Mouse (Mus musculus) midbrain, postnatal 0 days (tissue): ENCODE data around the gene Phldb1. TPM values are rescaled to one million over a fixed set of nuclear protein-coding genes. Genes with fewer than 3 reads are reported as not detected.
"Not testable (repeated sequence)": the region's sequence is repeated elsewhere in the genome, so short reads cannot be mapped to it uniquely, and the experiment has no call there.

ENCODE experiments used
- ATAC-seq: fragments of 200-750 bp; cut with Nextera tagmentation; 2 replicates; pipeline ENCODE4 v1.8.0; 2017; ENCODE audit warnings: moderate number of reproducible peaks, mild to moderate bottlenecking, moderate TSS enrichment, moderate library complexity; ENCODE audit not compliant: low FRiP score
- DNase-seq: peaks from one replicate; pipeline ENCODE4 v3.0.0-alpha.2; 2015; ENCODE audit warnings: low spot score
- H3K27ac ChIP-seq: fragments of 300-500 bp; sonication (generic); 2 replicates; pipeline ENCODE4 v1.5.1; 2014; ENCODE audit warnings: low read depth, mild to moderate bottlenecking, low read length, mixed read lengths
- H3K27me3 ChIP-seq: fragments of 300-500 bp; sonication (generic); 2 replicates; pipeline ENCODE4 v1.6.1; 2014; ENCODE audit warnings: low read length, control low read depth, mixed read lengths; ENCODE audit not compliant: insufficient read depth
- H3K36me3 ChIP-seq: fragments of 300-500 bp; sonication (generic); 2 replicates; pipeline ENCODE4 v1.6.1; 2014; ENCODE audit warnings: low read length, control low read depth, mixed read lengths; ENCODE audit not compliant: insufficient read depth
- H3K4me1 ChIP-seq: fragments of 300-500 bp; sonication (generic); 2 replicates; pipeline ENCODE4 v1.6.1; 2014; ENCODE audit warnings: mild to moderate bottlenecking, control low read depth, antibody characterized with exemption, low read length, mixed read lengths; ENCODE audit not compliant: insufficient read depth
- H3K4me2 ChIP-seq: fragments of 300-500 bp; sonication (generic); 2 replicates; pipeline ENCODE4 v1.6.1; 2014; ENCODE audit warnings: low read depth, mild to moderate bottlenecking, low read length, mixed read lengths; ENCODE audit not compliant: poor library complexity, severe bottlenecking
- H3K4me3 ChIP-seq: fragments of 300-500 bp; sonication (generic); 2 replicates; pipeline ENCODE4 v1.5.1; 2014; ENCODE audit warnings: low read depth, mild to moderate bottlenecking, low read length, moderate library complexity
- H3K9ac ChIP-seq: fragments of 300-500 bp; sonication (generic); replicated peaks from 2 replicates; pipeline ENCODE4 v1.6.1; 2014; ENCODE audit warnings: mild to moderate bottlenecking, low read length, moderate library complexity, mixed read lengths; ENCODE audit not compliant: poor library complexity, severe bottlenecking
- H3K9me3 ChIP-seq: fragments of 300-500 bp; sonication (generic); 2 replicates; pipeline ENCODE4 v1.6.1; 2016; ENCODE audit warnings: low read length, control low read depth
- CTCF ChIP-seq: IDR thresholded peaks from 2 replicates; pipeline ENCODE4 v1.5.1; 2016; ENCODE audit warnings: antibody characterized with exemption, mild to moderate bottlenecking
- WGBS: fragments of 180-500 bp; shearing (Covaris S2); extraction: QIAGEN DNeasy Blood & Tissue Kit; methylation state at CpG from one replicate; pipeline ENCODE4 v1.1.7; 2014; 5-methylcytosine and 5-hydroxymethylcytosine counted together
- polyA plus RNA-seq: library from polyadenylated mRNA; unstranded; fragments of >200 nt; fragmentation: Nextera tagmentation; extraction: Ambion mirVana; gene quantifications from 2 replicates; pipeline ENCODE4 v1.2.1, GENCODE M21; 2015
- total RNA-seq: library from RNA; depleted of rRNA; stranded (reverse); fragments of >200 nt; gene quantifications from 2 replicates; pipeline ENCODE4 v1.2.3, GENCODE M21; 2014; rRNA removed

Gene Phldb1
- total and polyA plus RNA-seq, 2 experiments from 2014 or later: 41.0 to 154 TPM

DNA sequence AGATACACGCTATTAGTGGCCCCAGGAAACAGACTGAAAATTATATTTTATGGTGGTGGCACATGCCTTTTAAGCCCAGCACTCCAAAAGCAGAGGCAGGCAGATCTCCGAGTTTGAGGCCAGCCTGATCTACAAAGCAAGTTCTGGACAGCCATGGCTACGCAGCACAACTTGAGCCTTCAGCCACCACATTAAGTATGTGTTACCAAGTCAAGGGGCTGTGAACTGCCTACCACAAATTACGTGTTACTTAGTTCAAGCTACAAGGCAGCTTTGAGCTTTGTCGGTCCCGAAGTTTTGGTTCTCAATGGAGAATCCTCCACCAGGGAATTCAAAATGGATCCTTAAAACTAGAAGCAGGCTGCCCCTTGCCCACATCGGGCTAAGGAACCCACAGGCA lies 91.9 kb downstream of the Phldb1 start:
- TF ChIP-seq CTCF: no peak
- WGBS: 96% methylated on average over 7 of the region's 7 CpGs

DNA sequence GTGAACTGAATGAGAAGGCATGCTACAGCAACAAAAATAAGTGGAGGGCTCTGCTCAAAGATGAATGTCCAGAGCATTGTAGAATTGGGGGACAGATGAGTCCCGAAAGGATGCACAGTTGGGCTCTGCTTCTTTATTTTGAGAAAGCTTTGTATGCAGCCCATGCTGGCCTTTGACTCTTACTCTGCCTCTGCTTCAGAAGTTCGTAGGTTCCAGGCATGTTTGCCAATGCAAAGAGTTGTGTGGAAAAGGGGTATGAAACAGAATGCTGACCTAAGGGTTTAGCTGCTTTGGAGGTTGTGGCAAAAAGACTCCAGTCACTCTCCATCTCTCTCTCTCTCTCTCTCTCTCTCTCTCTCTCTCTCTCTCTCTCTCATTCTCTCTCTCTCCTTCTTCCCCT lies 93.4 kb downstream of the Phldb1 start:
- Histone ChIP-seq H3K4me2 (no peak overlapping the region), H3K4me1 (no peaks in the 10 kb centered on the region), H3K9ac (no peak overlapping the region), H3K27me3 (no peaks in the 10 kb centered on the region), H3K9me3 (no peaks in the 10 kb centered on the region), H3K36me3 (peaks cover 3% of the 10 kb centered on the region; the same call in 1 of the 2 replicates), H3K4me3 (no peak overlapping the region), H3K27ac (no peak overlapping the region)
- TF ChIP-seq CTCF: no peak
- ATAC-seq: no peak
- no peak for DNase-seq
- WGBS: 90% methylated on average over 2 of the region's 2 CpGs

More for the DNA sequence above, 91.9 kb downstream of the Phldb1 start:
- Histone ChIP-seq H3K9ac (no peak overlapping the region), H3K9me3 (no peaks in the 10 kb centered on the region), H3K4me3 (no peak overlapping the region), H3K36me3 (no peaks in the 10 kb centered on the region; the same call in 1 of the 2 replicates), H3K4me2 (no peak overlapping the region), H3K27ac (no peak overlapping the region), H3K27me3 (no peaks in the 10 kb centered on the region), H3K4me1 (no peaks in the 10 kb centered on the region)
- ATAC-seq (no peak), DNase-seq (no peak)

DNA sequence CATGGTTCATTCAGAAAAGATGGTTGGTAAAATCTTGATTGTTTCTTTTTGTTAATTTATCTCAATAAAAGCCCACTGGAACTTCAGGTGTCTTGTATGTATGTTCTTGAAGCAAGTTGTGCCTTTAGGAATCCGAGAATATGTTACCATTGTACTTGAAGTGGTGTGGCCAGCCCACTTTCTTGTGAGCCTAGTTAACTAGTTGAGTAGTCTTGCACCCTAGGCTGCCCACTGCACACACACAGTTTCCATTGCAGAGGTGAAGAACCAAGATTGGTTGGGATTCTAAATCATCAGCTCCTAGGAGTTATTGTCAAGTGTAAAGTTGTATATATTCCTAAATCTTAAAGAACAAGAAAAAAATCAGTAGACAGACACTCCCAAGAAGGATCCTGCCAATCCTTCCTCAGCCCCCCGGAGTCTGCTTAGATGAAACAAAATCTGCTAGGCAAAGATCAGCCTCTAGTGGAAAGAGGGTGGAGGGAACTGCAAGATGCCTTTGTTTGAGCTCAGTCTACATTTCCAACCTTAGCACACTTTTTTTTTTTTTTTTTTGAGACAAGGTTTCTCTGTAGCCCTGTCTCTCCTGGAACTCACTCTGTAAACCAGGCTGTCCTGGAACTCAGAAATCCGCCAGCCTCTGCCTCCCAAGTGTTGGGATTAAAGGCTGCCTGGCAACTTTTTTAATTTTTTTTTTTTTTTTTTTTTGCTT lies 94.2 kb downstream of the Phldb1 start:
- Histone ChIP-seq H3K9me3 (no peaks in the 10 kb centered on the region), H3K36me3 (peaks cover 7% of the 10 kb centered on the region), H3K27ac (no peak overlapping the region), H3K4me3 (no peak overlapping the region), H3K4me2 (no peak overlapping the region), H3K9ac (no peak overlapping the region), H3K27me3 (no peaks in the 10 kb centered on the region), H3K4me1 (no peaks in the 10 kb centered on the region)
- DNase-seq (no peak), ATAC-seq (no peak)
- TF ChIP-seq CTCF: peak; percentile 23; the same call in 1 of the 2 replicates
- 85% methylated on average over 3 of the region's 3 CpGs for WGBS

DNA sequence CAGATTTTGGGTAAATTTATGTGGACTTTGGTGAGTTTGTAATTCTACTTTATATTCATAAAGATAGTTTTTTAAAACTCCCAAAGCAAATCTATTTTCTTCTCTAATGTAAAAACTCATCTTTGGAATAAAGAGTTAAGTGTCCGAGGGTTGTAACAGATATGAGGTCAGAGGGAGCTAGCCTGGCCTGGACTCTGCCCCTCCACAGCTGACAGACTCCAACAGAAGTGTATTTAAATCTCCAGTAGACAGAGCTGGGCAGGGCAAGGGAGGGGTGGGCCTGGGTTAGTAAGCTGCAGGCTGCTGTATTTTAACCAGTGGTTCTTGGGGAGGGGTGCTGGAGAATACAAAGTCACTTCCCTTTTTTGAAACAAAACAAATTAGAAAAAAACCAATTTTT lies 95.0 kb downstream of the Phldb1 start:
- H3K36me3 ChIP-seq: peaks cover 13% of the 10 kb centered on the region
- H3K9ac ChIP-seq, H3K9me3 ChIP-seq, ATAC-seq, H3K4me3 ChIP-seq, DNase-seq, H3K4me1 ChIP-seq, H3K27ac ChIP-seq, H3K27me3 ChIP-seq, H3K4me2 ChIP-seq: not testable (repeated sequence)
- WGBS: 76% methylated on average over 1 of the region's 1 CpGs

DNA sequence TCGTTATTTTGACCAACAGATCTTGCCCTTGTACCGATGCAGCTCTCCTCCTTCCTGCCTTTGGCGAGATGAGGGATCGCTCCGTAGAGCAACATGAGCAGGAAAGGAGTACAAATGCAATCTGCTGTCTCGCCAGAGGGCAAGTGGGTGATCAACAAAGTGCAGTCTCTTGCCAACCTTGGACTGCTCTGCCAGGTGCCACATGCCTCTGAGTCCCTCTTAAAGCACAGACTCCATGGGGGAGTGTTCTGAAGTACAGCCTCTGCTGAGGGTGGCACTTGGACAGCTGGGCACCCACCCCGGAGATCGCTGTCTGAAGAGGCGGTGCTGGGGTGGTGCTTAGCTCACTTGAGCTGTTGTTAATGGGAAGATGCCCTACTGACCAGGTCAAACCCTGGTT lies 96.3 kb downstream of the Phldb1 start:
- 92% methylated on average over 9 of the region's 9 CpGs for WGBS
- H3K36me3 ChIP-seq: peaks cover 23% of the 10 kb centered on the region
- H3K27me3 ChIP-seq, H3K9me3 ChIP-seq, H3K4me1 ChIP-seq, H3K27ac ChIP-seq, DNase-seq, ATAC-seq, H3K4me2 ChIP-seq, H3K9ac ChIP-seq, H3K4me3 ChIP-seq: not testable (repeated sequence)

DNA sequence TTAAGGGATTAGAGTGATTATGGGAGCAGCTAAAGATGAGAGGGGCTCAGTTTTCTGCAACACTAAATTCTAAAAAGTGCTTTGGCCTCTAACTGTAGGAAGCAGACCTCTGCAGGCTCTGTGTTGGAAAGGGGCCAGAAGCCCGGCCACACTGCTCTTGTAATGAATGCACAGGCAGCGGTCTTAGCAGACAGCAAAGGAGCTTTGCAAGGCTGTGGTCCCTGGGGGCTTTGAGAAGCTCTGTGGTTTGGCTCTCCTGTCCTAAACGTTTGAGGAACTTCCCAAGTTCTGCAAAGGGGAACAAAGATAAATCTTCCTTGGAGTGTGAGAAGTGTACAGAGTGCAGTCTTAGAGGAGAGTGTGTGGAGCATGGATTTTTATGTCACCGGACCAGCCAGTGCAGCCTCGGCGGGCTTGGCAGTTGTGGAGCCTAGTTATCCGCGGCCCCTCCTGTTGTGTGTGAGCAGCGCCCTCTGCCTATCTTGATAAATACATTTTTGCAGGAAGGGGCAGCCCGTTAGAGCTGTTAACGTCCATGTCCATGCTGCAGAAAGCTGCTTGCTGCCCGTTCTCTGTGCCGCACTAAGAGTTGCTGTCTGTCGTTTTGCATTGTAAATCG lies 97.3 kb downstream of the Phldb1 start:
- H3K4me2 ChIP-seq: no peak overlapping the region
- H3K4me3 ChIP-seq: no peak overlapping the region
- no peak overlapping the region for H3K9ac ChIP-seq
- DNase-seq (peak; percentile 75), ATAC-seq (no peak)
- peaks cover 32% of the 10 kb centered on the region for H3K36me3 ChIP-seq
- no peak overlapping the region for H3K27ac ChIP-seq
- H3K4me1 ChIP-seq: no peaks in the 10 kb centered on the region
- no peaks in the 10 kb centered on the region for H3K9me3 ChIP-seq
- peak; percentile 36 for TF ChIP-seq CTCF
- 51% methylated on average over 15 of the region's 15 CpGs for WGBS
- no peaks in the 10 kb centered on the region for H3K27me3 ChIP-seq

Other genes starting within 250 kb of the Phldb1 start
- not detected in 2 replicates for gene Cxcr5, start 173.3 kb downstream of the Phldb1 start, total RNA-seq
- gene Cxcr5, start 173.3 kb downstream of the Phldb1 start, polyA plus RNA-seq: not detected in 2 replicates
- gene Ddx6, start 130.3 kb downstream of the Phldb1 start, total RNA-seq: 68.6 and 87.2 TPM in 2 replicates
- 14.8 and 19.9 TPM in 2 replicates for gene Ddx6, start 130.3 kb downstream of the Phldb1 start, polyA plus RNA-seq
- not detected in 2 replicates for gene Treh, start 62.0 kb downstream of the Phldb1 start, total RNA-seq
- gene Treh, start 62.0 kb downstream of the Phldb1 start, polyA plus RNA-seq: not detected in 2 replicates
- 93.7 and 108 TPM in 2 replicates for gene Arcn1, start 32.6 kb upstream of the Phldb1 start, total RNA-seq
- gene Arcn1, start 32.6 kb upstream of the Phldb1 start, polyA plus RNA-seq: 102 and 106 TPM in 2 replicates
- 64.8 and 72.1 TPM in 2 replicates for gene Ift46, start 32.7 kb upstream of the Phldb1 start, total RNA-seq
- gene Ift46, start 32.7 kb upstream of the Phldb1 start, polyA plus RNA-seq: 151 and 170 TPM in 2 replicates
- 29.9 and 32.6 TPM in 2 replicates for gene Tmem25, start 64.1 kb upstream of the Phldb1 start, total RNA-seq
- 25.9 and 30.1 TPM in 2 replicates for gene Tmem25, start 64.1 kb upstream of the Phldb1 start, polyA plus RNA-seq
- 3.3 TPM in 1 of 2 replicates, not detected in the other for gene Ttc36, start 67.9 kb upstream of the Phldb1 start, total RNA-seq
- gene Ttc36, start 67.9 kb upstream of the Phldb1 start, polyA plus RNA-seq: 0.61 and 1.0 TPM in 2 replicates
- 27.8 and 28.0 TPM in 2 replicates for gene Kmt2a, start 146.1 kb upstream of the Phldb1 start, total RNA-seq
- gene Kmt2a, start 146.1 kb upstream of the Phldb1 start, polyA plus RNA-seq: 14.0 and 20.0 TPM in 2 replicates
- gene Atp5l, start 185.5 kb upstream of the Phldb1 start, total RNA-seq: 204 and 253 TPM in 2 replicates
- gene Atp5l, start 185.5 kb upstream of the Phldb1 start, polyA plus RNA-seq: 870 and 874 TPM in 2 replicates
- 51.9 and 62.2 TPM in 2 replicates for gene Ube4a, start 230.4 kb upstream of the Phldb1 start, total RNA-seq
- gene Ube4a, start 230.4 kb upstream of the Phldb1 start, polyA plus RNA-seq: 26.4 and 26.7 TPM in 2 replicates
- gene Cd3g, start 245.2 kb upstream of the Phldb1 start, total RNA-seq: not detected in 2 replicates
- not detected in 2 replicates for gene Cd3g, start 245.2 kb upstream of the Phldb1 start, polyA plus RNA-seq
- not detected in 2 replicates for gene Cd3d, start 246.6 kb upstream of the Phldb1 start, total RNA-seq
- not detected in 2 replicates for gene Cd3d, start 246.6 kb upstream of the Phldb1 start, polyA plus RNA-seq